Mouse (Mus musculus) kidney, postnatal 0 days (tissue): ENCODE measurements around the gene Itgb6. TPM values are rescaled to one million over a fixed set of nuclear protein-coding genes. Genes with fewer than 3 reads are reported as not detected.

ENCODE experiments used
- ATAC-seq: fragments of 200-750 bp; cut with Nextera tagmentation; replicated peaks from 2 replicates; pipeline ENCODE4 v1.8.0; 2017; ENCODE audit warnings: low read depth, moderate number of reproducible peaks, moderate TSS enrichment, moderate library complexity; ENCODE audit not compliant: low FRiP score
- DNase-seq: peaks from one replicate; pipeline ENCODE4 v3.0.0-alpha.2; 2016; ENCODE audit warnings: low spot score
- H3K27ac ChIP-seq: fragments of 300-500 bp; sonication (generic); 2 replicates; pipeline ENCODE4 v1.5.1; 2014; ENCODE audit warnings: mild to moderate bottlenecking
- H3K27me3 ChIP-seq: fragments of 300-500 bp; sonication (generic); 2 replicates; pipeline ENCODE4 v1.6.1; 2014; ENCODE audit warnings: low read length, mixed read lengths; ENCODE audit not compliant: insufficient read depth
- H3K36me3 ChIP-seq: fragments of 300-500 bp; sonication (generic); 2 replicates; pipeline ENCODE4 v1.6.1; 2014; ENCODE audit warnings: low read length, mixed read lengths; ENCODE audit not compliant: insufficient read depth
- H3K4me1 ChIP-seq: fragments of 300-500 bp; sonication (generic); replicated peaks from 2 replicates; pipeline ENCODE4 v1.6.1; 2014; ENCODE audit warnings: antibody characterized with exemption, low read length, mixed read lengths; ENCODE audit not compliant: insufficient read depth
- H3K4me2 ChIP-seq: fragments of 300-500 bp; sonication (generic); 2 replicates; pipeline ENCODE4 v1.6.1; 2014; ENCODE audit warnings: mild to moderate bottlenecking, low read length, moderate library complexity, mixed read lengths
- H3K4me3 ChIP-seq: fragments of 300-500 bp; sonication (generic); replicated peaks from 2 replicates; pipeline ENCODE4 v1.5.1; 2014; ENCODE audit warnings: low read depth, low read length
- H3K9ac ChIP-seq: fragments of 300-500 bp; sonication (generic); 2 replicates; pipeline ENCODE4 v1.6.1; 2014; ENCODE audit warnings: low read depth, low read length
- H3K9me3 ChIP-seq: fragments of 300-500 bp; sonication (generic); replicated peaks from 2 replicates; pipeline ENCODE4 v1.6.1; 2016; ENCODE audit warnings: low read length, inconsistent platforms, mixed read lengths
- CTCF ChIP-seq: IDR thresholded peaks from 2 replicates; pipeline ENCODE4 v1.5.1; 2016; ENCODE audit warnings: antibody characterized with exemption, low read depth, mild to moderate bottlenecking, moderate library complexity
- WGBS: fragments of 180-500 bp; shearing (Covaris S2); extraction: QIAGEN DNeasy Blood & Tissue Kit; methylation state at CpG from one replicate; pipeline ENCODE4 v1.1.7; 2014; 5-methylcytosine and 5-hydroxymethylcytosine counted together
- polyA plus RNA-seq: library from polyadenylated mRNA; unstranded; fragments of >200 nt; fragmentation: Nextera tagmentation; extraction: Ambion mirVana; gene quantifications from 2 replicates; pipeline ENCODE4 v1.2.1, GENCODE M21; 2015

Gene Itgb6
- polyA plus RNA-seq, 1 experiment from 2014 or later: 28.8 TPM

DNA sequence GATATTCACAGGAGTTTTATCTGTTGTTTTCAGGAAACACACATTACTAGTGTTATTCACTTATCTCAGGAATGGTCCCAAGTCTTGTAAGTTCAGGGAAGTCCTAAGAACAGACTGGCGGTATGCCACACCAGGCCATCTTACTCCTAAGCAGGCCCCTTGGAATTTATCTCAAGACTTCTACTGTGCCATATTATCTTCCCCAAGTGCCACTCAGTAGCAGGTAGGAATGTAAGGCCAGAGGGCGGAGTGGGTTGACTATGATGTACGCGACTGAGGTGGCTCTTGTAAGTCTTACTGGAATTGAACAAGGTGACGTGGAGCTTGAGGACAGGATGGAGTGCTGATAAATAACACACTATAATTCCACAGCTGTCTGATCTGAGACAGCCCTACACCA lies 72.3 kb downstream of the Itgb6 start:
- DNase-seq (no peak), ATAC-seq (no peak)
- no peak for TF ChIP-seq CTCF

GRCm38 (mm10) chr2:60647650-60648049 lies 74.8 kb downstream of the Itgb6 start:
- Histone ChIP-seq H3K9ac (no peak overlapping the region), H3K4me3 (no peak overlapping the region), H3K36me3 (no peaks in the 10 kb centered on the region), H3K27me3 (no peaks in the 10 kb centered on the region), H3K4me1 (no peaks in the 10 kb centered on the region), H3K27ac (no peak overlapping the region), H3K4me2 (no peak overlapping the region), H3K9me3 (no peaks in the 10 kb centered on the region)
- no peak for TF ChIP-seq CTCF
- 57% methylated on average over 5 of the region's 5 CpGs for WGBS
- ATAC-seq (no peak), DNase-seq (no peak)

More for the DNA sequence above, 72.3 kb downstream of the Itgb6 start:
- H3K27me3 ChIP-seq: no peaks in the 10 kb centered on the region
- no peak overlapping the region for H3K4me2 ChIP-seq
- no peaks in the 10 kb centered on the region for H3K36me3 ChIP-seq
- WGBS: 90% methylated on average over 5 of the region's 5 CpGs
- H3K9me3 ChIP-seq: no peaks in the 10 kb centered on the region
- H3K4me1 ChIP-seq: no peaks in the 10 kb centered on the region
- no peak overlapping the region for H3K4me3 ChIP-seq
- no peak overlapping the region for H3K9ac ChIP-seq
- H3K27ac ChIP-seq: no peak overlapping the region

DNA sequence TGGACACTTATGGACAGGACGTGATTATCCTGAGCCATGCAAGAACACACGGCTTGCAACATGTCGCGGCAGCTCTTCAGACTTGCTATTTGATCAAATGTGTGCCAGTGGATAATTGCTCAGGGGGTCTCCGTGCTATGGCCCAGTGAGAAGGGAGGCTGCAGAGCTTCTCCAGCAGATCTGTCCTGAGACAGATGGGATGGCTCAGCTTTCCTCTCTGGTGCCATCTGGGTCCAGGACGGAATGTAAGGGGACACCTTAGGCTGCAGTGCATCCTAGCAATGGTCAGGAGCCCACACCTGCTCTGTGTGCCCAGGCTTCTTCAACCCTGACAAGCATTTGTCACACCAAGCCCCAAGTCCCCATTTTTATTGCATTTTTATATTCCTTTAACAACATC lies 75.9 kb downstream of the Itgb6 start:
- 59% methylated on average over 6 of the region's 6 CpGs for WGBS
- TF ChIP-seq CTCF: no peak
- no peak overlapping the region for H3K4me2 ChIP-seq
- H3K4me1 ChIP-seq: no peaks in the 10 kb centered on the region
- H3K9ac ChIP-seq: no peak overlapping the region
- H3K27me3 ChIP-seq: no peaks in the 10 kb centered on the region
- H3K36me3 ChIP-seq: no peaks in the 10 kb centered on the region
- H3K4me3 ChIP-seq: no peak overlapping the region
- ATAC-seq: no peak; the same call in 1 of the 2 replicates
- DNase-seq: peak; percentile 47
- no peaks in the 10 kb centered on the region for H3K9me3 ChIP-seq
- H3K27ac ChIP-seq: no peak overlapping the region

DNA sequence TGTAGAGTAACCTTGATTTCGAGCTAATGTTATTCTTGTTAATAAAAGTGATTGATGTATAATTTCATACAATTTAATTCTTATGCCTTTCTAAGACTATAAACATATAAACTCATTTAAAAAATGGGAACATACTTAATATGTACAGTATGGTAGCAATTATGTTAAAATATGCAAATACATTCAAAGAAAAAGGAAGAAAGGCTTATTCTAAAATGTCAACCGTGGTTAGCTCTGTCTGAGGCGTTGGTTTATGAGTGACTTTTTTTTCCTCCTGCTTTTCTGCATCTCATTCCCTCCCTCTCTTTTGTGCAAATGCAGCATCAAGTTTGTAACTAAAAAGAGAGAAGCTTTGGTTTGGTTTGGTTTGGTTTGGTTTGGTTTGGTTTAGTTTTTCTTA lies 79.0 kb downstream of the Itgb6 start:
- Histone ChIP-seq H3K27ac (no peak overlapping the region), H3K4me1 (no peaks in the 10 kb centered on the region), H3K9me3 (no peaks in the 10 kb centered on the region), H3K4me3 (no peak overlapping the region), H3K4me2 (no peak overlapping the region), H3K27me3 (no peaks in the 10 kb centered on the region), H3K36me3 (no peaks in the 10 kb centered on the region), H3K9ac (no peak overlapping the region)
- no peak for DNase-seq
- ATAC-seq: no peak
- no peak for TF ChIP-seq CTCF
- WGBS: 86% methylated on average over 3 of the region's 3 CpGs

- no peak overlapping the region for H3K4me3 ChIP-seq
- no peak for ATAC-seq
- no peak overlapping the region for H3K27ac ChIP-seq
- no peak overlapping the region for H3K9ac ChIP-seq
- DNase-seq: no peak
- H3K4me2 ChIP-seq: no peak overlapping the region
- H3K27me3 ChIP-seq: no peaks in the 10 kb centered on the region
- H3K4me1 ChIP-seq: no peaks in the 10 kb centered on the region
- 94% methylated on average over 7 of the region's 7 CpGs for WGBS
- no peak for TF ChIP-seq CTCF
- H3K9me3 ChIP-seq: no peaks in the 10 kb centered on the region
- H3K36me3 ChIP-seq: no peaks in the 10 kb centered on the region
Measured at GRCm38 (mm10) chr2:60642606-60643005, 79.8 kb downstream of the Itgb6 start.

- WGBS: 45% methylated on average over 7 of the region's 7 CpGs
- Histone ChIP-seq H3K4me3 (no peak overlapping the region), H3K4me2 (no peak overlapping the region), H3K27ac (no peak overlapping the region), H3K27me3 (no peaks in the 10 kb centered on the region), H3K9ac (no peak overlapping the region), H3K9me3 (no peaks in the 10 kb centered on the region), H3K36me3 (no peaks in the 10 kb centered on the region), H3K4me1 (no peaks in the 10 kb centered on the region)
- TF ChIP-seq CTCF: no peak
- ATAC-seq: no peak
- DNase-seq: no peak
Measured at GRCm38 (mm10) chr2:60640342-60640672, 82.1 kb downstream of the Itgb6 start.

- Histone ChIP-seq H3K27me3 (no peaks in the 10 kb centered on the region), H3K9me3 (no peaks in the 10 kb centered on the region), H3K4me2 (no peak overlapping the region), H3K9ac (no peak overlapping the region), H3K27ac (no peak overlapping the region), H3K4me3 (no peak overlapping the region), H3K36me3 (no peaks in the 10 kb centered on the region), H3K4me1 (no peaks in the 10 kb centered on the region)
- no peak for DNase-seq
- ATAC-seq: no peak
- no peak for TF ChIP-seq CTCF
- WGBS: 72% methylated on average over 10 of the region's 10 CpGs
Measured at GRCm38 (mm10) chr2:60639617-60640341, 82.7 kb downstream of the Itgb6 start.
